Mouse (Mus musculus) left cerebral cortex, adult 9 months (tissue): Measurements from ENCODE around the gene Nme3.
"Not testable (repeated sequence)": the region's sequence is repeated elsewhere in the genome, so short reads cannot be mapped to it uniquely, and the experiment has no call there.

ENCODE experiments used
- DNase-seq, 2 experiments: peaks; one replicate each; pipeline ENCODE4 v3.0.0; 2022; ENCODE audit warnings: low spot score in 2 of 2

The Nme3 gene

GRCm38 (mm10) chr17:24900014-24900413, 3.7 kb downstream of the Nme3 start:
- DNase-seq: no peak

- no peak for DNase-seq
These were observed 5.8 kb downstream of the Nme3 start for GRCm38 (mm10) chr17:24902124-24902523.

- no peak for DNase-seq
These were observed 6.6 kb downstream of the Nme3 start for GRCm38 (mm10) chr17:24902671-24903474.

- no peak for DNase-seq
These were observed 7.5 kb downstream of the Nme3 start for GRCm38 (mm10) chr17:24903767-24904166.

- DNase-seq: no peak
These were observed 11.3 kb downstream of the Nme3 start for GRCm38 (mm10) chr17:24907591-24907990.

- no peak for DNase-seq
These were observed 17.7 kb downstream of the Nme3 start for GRCm38 (mm10) chr17:24913984-24914383.

GRCm38 (mm10) chr17:24923246-24923645, 26.9 kb downstream of the Nme3 start:
- no peak for DNase-seq

- no peak for DNase-seq
These were observed 33.2 kb downstream of the Nme3 start for GRCm38 (mm10) chr17:24929506-24929905.

GRCm38 (mm10) chr17:24932431-24932830, 36.1 kb downstream of the Nme3 start:
- no peak for DNase-seq

GRCm38 (mm10) chr17:24933163-24933562, 36.9 kb downstream of the Nme3 start:
- DNase-seq: no peak

GRCm38 (mm10) chr17:24934926-24935325, 38.6 kb downstream of the Nme3 start:
- no peak for DNase-seq

GRCm38 (mm10) chr17:24935666-24936065, 39.4 kb downstream of the Nme3 start:
- DNase-seq: no peak

GRCm38 (mm10) chr17:24936259-24937237, 40.2 kb downstream of the Nme3 start, which contains the start of gene Mapk8ip3:
TSS of gene Mapk8ip3 (minus strand) at chr17:24936977.
- peak; percentile 87 to 96 for DNase-seq

- no peak for DNase-seq
These were observed 41.0 kb downstream of the Nme3 start for GRCm38 (mm10) chr17:24937266-24937665.

GRCm38 (mm10) chr17:24942453-24942852, 46.2 kb downstream of the Nme3 start:
- peak in 1 of 2 experiments; percentile 49 for DNase-seq

GRCm38 (mm10) chr17:24943036-24943435, 46.7 kb downstream of the Nme3 start:
- peak; percentile 36 to 74 for DNase-seq

GRCm38 (mm10) chr17:24943589-24943988, 47.3 kb downstream of the Nme3 start:
- not testable (repeated sequence) for DNase-seq
